Mouse (Mus musculus) midbrain, embryonic 11.5 days (tissue): ENCODE data around the gene Isy1. TPM values are rescaled to one million over a fixed set of nuclear protein-coding genes. Genes with fewer than 3 reads are reported as not detected.

Experiments used
- ATAC-seq: fragments of 200-750 bp; cut with Nextera tagmentation; 2 replicates; pipeline ENCODE4 v1.8.0; 2017; ENCODE audit warnings: moderate TSS enrichment, moderate library complexity; ENCODE audit not compliant: low FRiP score
- DNase-seq: peaks from one replicate; pipeline ENCODE4 v3.0.0; 2015; ENCODE audit warnings: low spot score; ENCODE audit errors: missing footprints
- H3K27ac ChIP-seq: fragments of 300-500 bp; sonication (generic); 2 replicates; pipeline ENCODE4 v1.5.1; 2014; ENCODE audit warnings: low read depth, low read length
- H3K27me3 ChIP-seq: fragments of 300-500 bp; sonication (generic); 2 replicates; pipeline ENCODE4 v1.6.1; 2014; ENCODE audit warnings: mild to moderate bottlenecking, low read length, moderate library complexity, mixed read lengths; ENCODE audit not compliant: control insufficient read depth, insufficient read depth
- H3K36me3 ChIP-seq: fragments of 300-500 bp; sonication (generic); 2 replicates; pipeline ENCODE4 v1.6.1; 2014; ENCODE audit warnings: mild to moderate bottlenecking, low read length, moderate library complexity, mixed read lengths; ENCODE audit not compliant: control insufficient read depth, insufficient read depth
- H3K4me1 ChIP-seq: fragments of 300-500 bp; sonication (generic); 2 replicates; pipeline ENCODE4 v1.6.1; 2014; ENCODE audit warnings: low read length; ENCODE audit not compliant: control insufficient read depth, insufficient read depth
- H3K4me2 ChIP-seq: fragments of 300-500 bp; sonication (generic); 2 replicates; pipeline ENCODE4 v1.6.1; 2014; ENCODE audit warnings: mild to moderate bottlenecking, moderate library complexity
- H3K4me3 ChIP-seq: fragments of 300-500 bp; sonication (generic); 2 replicates; pipeline ENCODE4 v1.5.1; 2014; ENCODE audit warnings: low read depth, low read length
- H3K9ac ChIP-seq: fragments of 300-500 bp; sonication (generic); 2 replicates; pipeline ENCODE4 v1.6.1; 2014; ENCODE audit warnings: low read length
- H3K9me3 ChIP-seq: fragments of 300-500 bp; sonication (generic); 2 replicates; pipeline ENCODE4 v1.6.1; 2016; ENCODE audit warnings: low read length; ENCODE audit not compliant: control insufficient read depth
- WGBS: fragments of 180-500 bp; shearing (Covaris S2); extraction: QIAGEN DNeasy Blood & Tissue Kit; methylation state at CpG from one replicate; pipeline ENCODE4 v1.1.7; 2014; 5-methylcytosine and 5-hydroxymethylcytosine counted together
- polyA plus RNA-seq: library from polyadenylated mRNA; unstranded; fragments of >200 nt; fragmentation: Nextera tagmentation; extraction: Ambion mirVana; gene quantifications from 2 replicates; pipeline ENCODE4 v1.2.1, GENCODE M21; 2014

Gene Isy1
- 66.4 and 71.5 TPM in 2 replicates for polyA plus RNA-seq

DNA sequence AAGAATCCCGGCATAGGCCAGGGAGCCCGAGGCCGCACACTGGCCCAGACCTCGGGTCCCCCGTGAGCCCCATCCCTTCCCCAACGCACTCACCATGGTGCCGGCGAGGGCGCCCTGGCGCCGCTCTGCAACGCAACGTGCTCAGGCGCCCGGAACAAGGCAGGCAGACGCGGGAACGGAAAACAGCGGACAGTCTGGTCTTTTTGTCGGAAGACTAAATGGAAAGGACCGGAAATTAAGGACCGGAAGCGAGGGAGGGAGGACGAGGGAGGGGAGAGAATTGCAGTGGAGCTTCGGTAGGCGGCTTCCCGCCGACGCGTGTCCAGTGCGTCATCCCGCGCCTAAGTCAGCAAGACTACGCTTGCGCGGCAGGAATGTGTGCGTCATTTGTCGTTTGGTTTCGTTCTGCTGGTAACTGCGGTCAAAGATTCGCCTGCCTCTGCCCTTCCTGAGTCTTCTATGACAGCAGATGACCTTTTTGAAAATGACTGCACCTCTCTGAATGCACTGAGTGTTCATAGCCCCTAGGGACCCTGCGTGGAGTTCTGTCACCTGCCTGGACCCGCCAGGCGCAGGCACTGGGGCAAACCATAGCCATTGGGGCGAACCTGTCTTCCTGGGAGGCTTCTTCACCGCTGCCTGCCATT lies at the start of gene Isy1:
Isy1 (minus strand) TSS at position 248 of the 647 bp plus-strand sequence.
- Histone ChIP-seq H3K4me2 (peak within 1 kb of the TSS; percentile 78), H3K4me1 (peaks cover 3% of the 10 kb centered on the region), H3K9me3 (no peaks in the 10 kb centered on the region), H3K36me3 (peaks cover 13% of the 10 kb centered on the region), H3K27ac (peak within 1 kb of the TSS; percentile 90), H3K4me3 (peak within 1 kb of the TSS; percentile 71), H3K9ac (peak within 1 kb of the TSS; percentile 94), H3K27me3 (no peaks in the 10 kb centered on the region)
- under 1% methylated on average over 46 of the region's 46 CpGs for WGBS
- ATAC-seq = peak; percentile 96
- peak; percentile 99 for DNase-seq

GRCm38 (mm10) chr6:87887594-87888233 lies 49.1 kb upstream of the Isy1 start, which contains the start of gene Copg1:
Gene Copg1 (plus strand): TSS chr6:87887814.
- Histone ChIP-seq H3K4me1 (peaks cover 8% of the 10 kb centered on the region), H3K27me3 (no peaks in the 10 kb centered on the region), H3K36me3 (peaks cover 9% of the 10 kb centered on the region), H3K9ac (peak within 1 kb of the TSS; percentile 86), H3K4me2 (peak within 1 kb of the TSS; percentile 75), H3K27ac (peak within 1 kb of the TSS; percentile 44; the same call in 1 of the 2 replicates), H3K4me3 (peak within 1 kb of the TSS; percentile 75), H3K9me3 (no peaks in the 10 kb centered on the region)
- peak; percentile 100 for DNase-seq
- ATAC-seq = peak; percentile 97
- whole genome bisulfite sequencing = under 1% methylated on average over 31 of the region's 31 CpGs

GRCm38 (mm10) chr6:87886721-87887120 lies 48.1 kb upstream of the Isy1 start:
- no peak overlapping the region for H3K4me2 ChIP-seq
- H3K9me3 ChIP-seq = no peaks in the 10 kb centered on the region
- H3K9ac ChIP-seq = no peak overlapping the region
- H3K27me3 ChIP-seq = no peaks in the 10 kb centered on the region
- ATAC-seq (no peak), DNase-seq (no peak)
- peaks cover 5% of the 10 kb centered on the region; the same call in 1 of the 2 replicates for H3K36me3 ChIP-seq
- no peak overlapping the region for H3K27ac ChIP-seq
- H3K4me3 ChIP-seq = no peak overlapping the region
- WGBS = 93% methylated on average over 1 of the region's 1 CpGs
- H3K4me1 ChIP-seq = peaks cover 8% of the 10 kb centered on the region

- Histone ChIP-seq H3K4me3 (no peak overlapping the region), H3K27me3 (no peaks in the 10 kb centered on the region), H3K9me3 (no peaks in the 10 kb centered on the region), H3K27ac (no peak overlapping the region), H3K4me1 (no peaks in the 10 kb centered on the region), H3K36me3 (no peaks in the 10 kb centered on the region), H3K9ac (no peak overlapping the region), H3K4me2 (no peak overlapping the region)
- ATAC-seq = no peak
- 66% methylated on average over 4 of the region's 4 CpGs for WGBS
- no peak for DNase-seq
Measured at GRCm38 (mm10) chr6:87882816-87883215, 44.2 kb upstream of the Isy1 start.

GRCm38 (mm10) chr6:87882221-87882620 lies 43.6 kb upstream of the Isy1 start:
- WGBS = 80% methylated on average over 3 of the region's 3 CpGs

GRCm38 (mm10) chr6:87879628-87880027 lies 41.0 kb upstream of the Isy1 start:
- WGBS = 70% methylated on average over 3 of the region's 3 CpGs
- Histone ChIP-seq H3K27me3 (no peaks in the 10 kb centered on the region), H3K9ac (no peak overlapping the region), H3K4me3 (no peak overlapping the region), H3K27ac (no peak overlapping the region), H3K4me2 (no peak overlapping the region), H3K36me3 (no peaks in the 10 kb centered on the region), H3K4me1 (no peaks in the 10 kb centered on the region), H3K9me3 (no peaks in the 10 kb centered on the region)
- ATAC-seq (no peak), DNase-seq (no peak)

More at GRCm38 (mm10) chr6:87882221-87882620, 43.6 kb upstream of the Isy1 start:
- ATAC-seq (no peak), DNase-seq (no peak)
- Histone ChIP-seq H3K4me2 (no peak overlapping the region), H3K9ac (no peak overlapping the region), H3K9me3 (no peaks in the 10 kb centered on the region), H3K36me3 (no peaks in the 10 kb centered on the region), H3K4me3 (no peak overlapping the region), H3K27me3 (no peaks in the 10 kb centered on the region), H3K4me1 (no peaks in the 10 kb centered on the region), H3K27ac (no peak overlapping the region)

GRCm38 (mm10) chr6:87879010-87879409 lies 40.4 kb upstream of the Isy1 start:
- ATAC-seq = no peak
- H3K4me1 ChIP-seq = no peaks in the 10 kb centered on the region
- H3K27ac ChIP-seq = no peak overlapping the region
- WGBS = 64% methylated on average over 4 of the region's 4 CpGs
- H3K4me3 ChIP-seq = no peak overlapping the region
- no peak overlapping the region for H3K4me2 ChIP-seq
- H3K27me3 ChIP-seq = no peaks in the 10 kb centered on the region
- no peaks in the 10 kb centered on the region for H3K36me3 ChIP-seq
- no peak overlapping the region for H3K9ac ChIP-seq
- no peaks in the 10 kb centered on the region for H3K9me3 ChIP-seq
- no peak for DNase-seq

- no peak overlapping the region for H3K9ac ChIP-seq
- no peaks in the 10 kb centered on the region for H3K4me1 ChIP-seq
- H3K27me3 ChIP-seq = no peaks in the 10 kb centered on the region
- H3K9me3 ChIP-seq = no peaks in the 10 kb centered on the region
- no peak overlapping the region for H3K4me2 ChIP-seq
- no peak for ATAC-seq
- H3K36me3 ChIP-seq = no peaks in the 10 kb centered on the region
- no peak overlapping the region for H3K27ac ChIP-seq
- DNase-seq = no peak
- WGBS = 84% methylated on average over 13 of the region's 13 CpGs
- H3K4me3 ChIP-seq = no peak overlapping the region
Measured at GRCm38 (mm10) chr6:87876068-87876643, 37.6 kb upstream of the Isy1 start.

GRCm38 (mm10) chr6:87875562-87875961 lies 37.0 kb upstream of the Isy1 start:
- Histone ChIP-seq H3K36me3 (no peaks in the 10 kb centered on the region), H3K4me3 (no peak overlapping the region), H3K27me3 (no peaks in the 10 kb centered on the region), H3K27ac (no peak overlapping the region), H3K4me1 (no peaks in the 10 kb centered on the region), H3K4me2 (no peak overlapping the region), H3K9ac (no peak overlapping the region), H3K9me3 (no peaks in the 10 kb centered on the region)
- 93% methylated on average over 7 of the region's 7 CpGs for WGBS
- no peak for ATAC-seq
- no peak for DNase-seq
